Mouse (Mus musculus) MEL (cell line): ENCODE measurements around the gene Sgms1.

ENCODE experiments used
- CHD1 ChIP-seq: IDR thresholded peaks from 2 replicates; pipeline ENCODE4 v1.6.1; 2012; ENCODE audit warnings: low read depth, mild to moderate bottlenecking, inconsistent platforms, low read length, improper control_type of control experiment
- CTCF ChIP-seq, 3 experiments: IDR thresholded peaks in 2 of 3; conservative IDR thresholded peaks in 1 of 3; 2 replicates each; pipeline ENCODE4 v1.5.1; 2011 to 2012; ENCODE audit warnings: low read length in 3 of 3, low read depth in 2 of 3, mild to moderate bottlenecking in 2 of 3, improper control_type of control experiment in 1 of 3, inconsistent platforms in 1 of 3, mixed read lengths in 1 of 3, moderate library complexity in 1 of 3; ENCODE audit not compliant: control insufficient read depth in 1 of 3, insufficient read depth in 1 of 3, poor library complexity in 1 of 3, severe bottlenecking in 1 of 3
- ELF1 ChIP-seq: IDR thresholded peaks from 2 replicates; pipeline ENCODE4 v1.6.1; 2014; ENCODE audit warnings: low read depth, mild to moderate bottlenecking, inconsistent platforms, low read length, improper control_type of control experiment, moderate library complexity
- EP300 ChIP-seq, 2 experiments: IDR thresholded peaks; 2 replicates each; pipeline ENCODE4 v1.6.1; 2011; ENCODE audit warnings: improper control_type of control experiment in 2 of 2, low read length in 2 of 2, low read depth in 1 of 2, mild to moderate bottlenecking in 1 of 2
- JUND ChIP-seq: IDR thresholded peaks from 2 replicates; pipeline ENCODE4 v1.6.1; 2011; ENCODE audit warnings: low read depth, mild to moderate bottlenecking, improper control_type of control experiment, low read length
- MYB ChIP-seq: IDR thresholded peaks from 2 replicates; pipeline ENCODE4 v1.6.1; 2011; ENCODE audit warnings: mild to moderate bottlenecking, low read depth, low read length, improper control_type of control experiment
- POLR2A ChIP-seq, 2 experiments: IDR thresholded peaks; 2 replicates each; pipeline ENCODE4 v1.6.1; 2011 to 2012; ENCODE audit warnings: low read length in 2 of 2, mild to moderate bottlenecking in 2 of 2, control low read depth in 1 of 2, improper control_type of control experiment in 1 of 2, low read depth in 1 of 2, moderate library complexity in 1 of 2; ENCODE audit not compliant: control insufficient read depth in 1 of 2, insufficient read depth in 1 of 2, poor library complexity in 1 of 2
- SMC3 ChIP-seq: IDR thresholded peaks from 2 replicates; pipeline ENCODE4 v1.6.1; 2011; ENCODE audit warnings: low read depth, low read length, improper control_type of control experiment
- TAL1 ChIP-seq: IDR thresholded peaks from 2 replicates; pipeline ENCODE4 v1.6.1; 2012; ENCODE audit warnings: mild to moderate bottlenecking, inconsistent platforms, low read length, moderate library complexity, mixed read lengths
- TBP ChIP-seq: IDR thresholded peaks from 2 replicates; pipeline ENCODE4 v1.8.0; 2011; ENCODE audit warnings: low read depth, low read length, improper control_type of control experiment
- USF1 ChIP-seq: IDR thresholded peaks from 2 replicates; pipeline ENCODE4 v1.6.1; 2014; ENCODE audit warnings: low read depth, mild to moderate bottlenecking, inconsistent platforms, low read length, improper control_type of control experiment, moderate library complexity
- ZKSCAN1 ChIP-seq: IDR thresholded peaks from 2 replicates; pipeline ENCODE4 v1.6.1; 2012; ENCODE audit warnings: low read depth, mild to moderate bottlenecking, inconsistent platforms, low read length, improper control_type of control experiment, moderate library complexity

GRCm38 (mm10) chr19:32172511-32172981 is 217.0 kb downstream of the Sgms1 start:
- TF ChIP-seq POLR2A (IDR thresholded peaks at IDR 0.05; ENCODE audit: control insufficient read depth in 1 of 2, insufficient read depth in 1 of 2, low read depth in 1 of 2, low read length in 2 of 2, poor library complexity in 1 of 2) (peak in 1 of 2 experiments; percentile 55; a peak in 1 of 4 replicates), USF1 (no peak), CHD1 (no peak), EP300 (IDR thresholded peaks at IDR 0.05; ENCODE audit: low read depth in 1 of 2, low read length in 2 of 2) (peak; percentile 83 to 91), ELF1 (peak; percentile 44; the same call in 1 of the 2 replicates), SMC3 (no peak), TBP (peak; percentile 84), CTCF (IDR thresholded peaks at IDR 0.05 in 2 of 3, conservative IDR thresholded peaks at IDR 0.05 in 1 of 3; ENCODE audit: control insufficient read depth in 1 of 3, insufficient read depth in 1 of 3, low read depth in 2 of 3, low read length in 3 of 3, poor library complexity in 1 of 3, severe bottlenecking in 1 of 3) (no peak), TAL1 (peak; percentile 85), ZKSCAN1 (no peak), JUND (0 out of 2 replicates have a peak, but pooled peaks have one; percentile 68), MYB (no peak)
